In genomic region chr8:91312342-91312741, GRCm38 (mm10) we compare ENCODE assay signal across 8 mouse cellular contexts. TPM values are rescaled to one million over a fixed set of nuclear protein-coding genes. Genes with fewer than 3 reads are reported as not detected.
DNase-seq lines count a peak whose midpoint lies in the region; ATAC-seq and TF ChIP-seq lines count a peak whose summit lies in the region.

No protein-coding gene starts in this region.

- peak overlapping the region; percentile 73; the same call in 1 of the 2 replicates for H3K9ac ChIP-seq in heart, adult 2 months (ENCODE audit: low read depth, low read length)

- H3K4me3 ChIP-seq in heart, adult 2 months, result no peak overlapping the region
- H3K4me3 ChIP-seq in E14TG2a.4 (replicated peaks; ENCODE audit: low read length) (peak overlapping the region; percentile 79; the same call in 1 of the 2 replicates), macrophage (ENCODE audit: inconsistent target) (peak overlapping the region; percentile 84)
- peak overlapping the region; percentile 85 for H3K4me3 ChIP-seq in hindbrain, embryonic 10.5 days

- H3K36me3 ChIP-seq in heart, adult 2 months (ENCODE audit: control insufficient read depth, insufficient read depth, low read length), result peaks cover 3% of the 10 kb centered on the region
- H3K36me3 ChIP-seq in E14TG2a.4 (ENCODE audit: insufficient read depth, low read length) (no peaks in the 10 kb centered on the region), macrophage (ENCODE audit: inconsistent target) (no peaks in the 10 kb centered on the region)
- H3K36me3 ChIP-seq in hindbrain, embryonic 10.5 days, result peaks cover 6% of the 10 kb centered on the region; the same call in 1 of the 2 replicates

- TF ChIP-seq POLR2A in heart, adult 2 months (IDR thresholded peaks at IDR 0.05; ENCODE audit: insufficient read depth, low read depth, low read length), result no peak

- no peaks in the 10 kb centered on the region; the same call in 1 of the 2 replicates for H3K4me1 ChIP-seq in heart, adult 2 months (ENCODE audit: control insufficient read depth, insufficient read depth, low read length)
- H3K4me1 ChIP-seq in E14TG2a.4 (replicated peaks; ENCODE audit: low read depth, low read length), result peaks cover 15% of the 10 kb centered on the region
- H3K4me1 ChIP-seq in hindbrain, embryonic 10.5 days (replicated peaks), result peaks cover 28% of the 10 kb centered on the region

- TF ChIP-seq CTCF in heart, adult 2 months (IDR thresholded peaks at IDR 0.05), result no peak
- no peak for TF ChIP-seq CTCF in E14TG2a.4 (conservative IDR thresholded peaks at IDR 0.05; ENCODE audit: low read length)

- TF ChIP-seq EP300 in heart, adult 2 months (IDR thresholded peaks at IDR 0.05; ENCODE audit: insufficient read depth, low read depth, low read length), result no peak

- intact Hi-C loops in heart, adult 2 months (cut with DNase I), result loop anchor here (2.0 to 5.0 kb wide), 5 partner anchors 18 to 1045 kb away; partner anchors contain the start of genes Irx3, Irx5 and Rbl2

- no peaks in the 10 kb centered on the region for H3K27me3 ChIP-seq in heart, adult 2 months (ENCODE audit: control insufficient read depth, insufficient read depth, low read length)
- H3K27me3 ChIP-seq in E14TG2a.4 (ENCODE audit: insufficient read depth, low read length), result no peaks in the 10 kb centered on the region
- no peaks in the 10 kb centered on the region for H3K27me3 ChIP-seq in hindbrain, embryonic 10.5 days (ENCODE audit: insufficient read depth, poor library complexity, severe bottlenecking)

- whole genome bisulfite sequencing in heart, adult 2 months, result 53% methylated on average over 2 of the region's 2 CpGs
- WGBS in hindbrain, embryonic 10.5 days, result 85% methylated on average over 2 of the region's 2 CpGs
- WGBS in macrophage (ENCODE audit: missing documents), result 35% methylated on average over 2 of the region's 2 CpGs

- H3K9me3 ChIP-seq in E14TG2a.4 (ENCODE audit: low read length), result no peaks in the 10 kb centered on the region
- no peaks in the 10 kb centered on the region for H3K9me3 ChIP-seq in hindbrain, embryonic 10.5 days

- no peak for DNase-seq in heart, adult 2 months
- DNase-seq in heart, adult 9 months (ENCODE audit: low spot score in 2 of 2), result no peak
- DNase-seq in hindbrain, embryonic 10.5 days (ENCODE audit: low spot score), result no peak
- no peak for DNase-seq in urinary bladder, postnatal 4 days (ENCODE audit: low spot score in 2 of 2)
- no peak for DNase-seq in testis, postnatal 10 days (ENCODE audit: low spot score)

- ATAC-seq in monocyte, adult 5-6 weeks (replicated peaks; ENCODE audit: insufficient number of reproducible peaks, low FRiP score, low TSS enrichment, poor library complexity, severe bottlenecking), result no peak

- H3K79me2 ChIP-seq in heart, adult 2 months (replicated peaks; ENCODE audit: control insufficient read depth, insufficient read depth, low read length), result peaks cover 7% of the 10 kb centered on the region; the same call in 1 of the 2 replicates
- peaks cover 39% of the 10 kb centered on the region for H3K79me2 ChIP-seq in macrophage (ENCODE audit: inconsistent target)

- no peak overlapping the region for H3K27ac ChIP-seq in heart, adult 2 months
- H3K27ac ChIP-seq in hindbrain, embryonic 10.5 days, result peak overlapping the region; percentile 97
- H3K27ac ChIP-seq in macrophage, result no peak overlapping the region

RNA-seq across cellular contexts. Expression of gene Rpgrip1l, which starts 0.7 kb away (rescaled TPM):
- 1 to 10 TPM; 3.2 to 3.6 TPM for total RNA-seq in heart, adult 2 months (2021)
- polyA plus RNA-seq in heart, adult 2 months (2012; rRNA removed), result 0.88 and 1.4 TPM in 2 replicates
- 8.9 and 12.9 TPM in 2 replicates for polyA plus RNA-seq in hindbrain, embryonic 10.5 days (2016; fragmentation: Nextera tagmentation; extraction: Ambion mirVana)
- total RNA-seq in macrophage (2018; cell fraction: chromatin; rRNA removed), result 10 to 100 TPM in 23 of 26 experiments, 1 to 10 TPM in 3; 3.4 to 34.9 (median 17.1) TPM
- 1 to 10 TPM; 2.0 to 6.8 (median 3.4) TPM for total RNA-seq in macrophage (2018; cell fraction: cytosol; rRNA removed)
- 10 to 100 TPM in 14 of 26 experiments, 1 to 10 TPM in 12; 2.3 to 22.6 (median 10.5) TPM for total RNA-seq in macrophage (2018; cell fraction: nucleus; rRNA removed)
- 1.9 to 4.1 TPM (median 2.3 TPM) in 3 replicates for polyA plus RNA-seq in macrophage (2018)
- total RNA-seq in monocyte, adult 5-6 weeks (2017), result 0.53 to 3.9 TPM (median 1.6 TPM) in 3 replicates

RNA-seq across cellular contexts. Expression of gene Fto, which starts 1.0 kb away (rescaled TPM):
- total RNA-seq in heart, adult 2 months (2021), result 10 to 100 TPM; 57.6 to 65.1 TPM
- 41.3 and 53.3 TPM in 2 replicates for polyA plus RNA-seq in heart, adult 2 months (2012; rRNA removed)
- 89.1 and 103 TPM in 2 replicates for polyA plus RNA-seq in hindbrain, embryonic 10.5 days (2016; fragmentation: Nextera tagmentation; extraction: Ambion mirVana)
- total RNA-seq in macrophage (2018; cell fraction: chromatin; rRNA removed), result 100 to 1,000 TPM in 1 of 26 experiments, 10 to 100 TPM in 25; 19.9 to 101 (median 76.6) TPM
- total RNA-seq in macrophage (2018; cell fraction: cytosol; rRNA removed), result 10 to 100 TPM; 23.8 to 34.2 (median 30.1) TPM
- total RNA-seq in macrophage (2018; cell fraction: nucleus; rRNA removed), result 10 to 100 TPM; 23.1 to 82.9 (median 53.4) TPM
- polyA plus RNA-seq in macrophage (2018), result 22.6 to 43.5 TPM (median 28.7 TPM) in 3 replicates
- 12.3 to 36.6 TPM (median 17.9 TPM) in 3 replicates for total RNA-seq in monocyte, adult 5-6 weeks (2017)
